Mouse (Mus musculus): ENCODE measurements around the gene Gucy2g. TPM values are rescaled to one million over a fixed set of nuclear protein-coding genes. Genes with fewer than 3 reads are reported as not detected.

Gucy2g gene
- polyA plus RNA-seq, 1 experiment from 2014 or later, result 0.05 TPM

DNA sequence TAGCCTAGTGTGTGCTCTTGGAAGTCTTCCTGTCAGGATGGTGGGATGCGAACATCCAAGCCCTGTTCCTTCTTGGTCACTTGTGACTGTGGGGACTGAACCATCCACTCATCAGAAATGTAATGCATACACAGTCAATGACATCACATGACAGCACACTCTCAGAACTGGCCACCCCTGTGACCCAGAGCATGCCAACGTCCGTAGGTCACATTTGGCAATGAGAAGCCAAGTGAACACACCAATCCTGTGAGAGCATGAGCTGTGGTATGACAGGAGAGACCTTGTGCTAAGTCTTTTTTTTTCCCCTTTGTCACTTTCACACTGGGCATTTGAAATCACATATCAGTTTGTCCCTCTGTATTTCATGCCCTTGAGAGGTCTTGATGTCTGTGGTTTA is 45.5 kb downstream of the Gucy2g start:
- Histone ChIP-seq H3K4me1 (peaks cover 54% of the 10 kb centered on the region), H3K9me3 (no peaks in the 10 kb centered on the region), H3K9ac (no peak overlapping the region), H3K27ac (peak overlapping the region; percentile 83), H3K27me3 (no peaks in the 10 kb centered on the region), H3K36me3 (no peaks in the 10 kb centered on the region), H3K4me3 (no peak overlapping the region), H3K4me2 (no peak overlapping the region)
- 68% methylated on average over 3 of the region's 3 CpGs for WGBS
- no peak for ATAC-seq (ENCODE audit: borderline replicate concordance, extremely low read depth, low FRiP score, low TSS enrichment)

DNA sequence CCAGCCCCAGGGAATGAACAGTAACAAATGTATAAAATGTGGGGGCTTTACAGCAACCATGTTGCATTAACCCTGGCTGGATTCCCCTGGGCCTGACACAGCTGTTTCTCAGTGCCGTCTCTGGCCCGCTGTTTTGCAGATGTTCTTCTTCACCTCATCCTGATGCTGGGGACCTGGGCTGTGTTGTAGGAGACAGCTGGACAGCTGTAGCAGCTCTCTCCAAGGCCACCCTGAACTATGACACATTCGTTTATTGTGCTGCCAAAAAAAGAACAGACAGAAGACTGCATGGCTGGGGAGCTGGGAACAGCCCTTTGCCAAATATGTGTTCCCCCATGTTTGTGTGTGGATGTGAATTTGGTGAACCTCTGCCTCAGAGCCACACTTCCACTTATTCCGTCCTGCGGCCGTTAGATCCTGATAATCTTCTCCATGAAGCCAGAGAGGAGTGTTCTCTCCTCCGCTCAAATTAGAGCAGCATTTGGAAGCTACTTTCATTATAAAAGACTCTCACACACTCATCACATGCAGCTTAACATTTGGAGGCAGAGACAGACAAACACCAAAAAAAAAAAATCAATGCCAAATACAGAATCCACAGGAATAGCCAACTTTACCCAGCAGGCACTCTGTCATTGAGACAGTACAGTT is 46.4 kb downstream of the Gucy2g start:
- peaks cover 54% of the 10 kb centered on the region for H3K4me1 ChIP-seq
- H3K9ac ChIP-seq, result no peak overlapping the region
- H3K36me3 ChIP-seq, result no peaks in the 10 kb centered on the region
- H3K4me2 ChIP-seq, result no peak overlapping the region; the same call in 1 of the 2 replicates
- no peaks in the 10 kb centered on the region for H3K27me3 ChIP-seq
- peak overlapping the region; percentile 83 for H3K27ac ChIP-seq
- H3K9me3 ChIP-seq, result no peaks in the 10 kb centered on the region
- WGBS, result 39% methylated on average over 7 of the region's 7 CpGs
- ATAC-seq (ENCODE audit: borderline replicate concordance, extremely low read depth, low FRiP score, low TSS enrichment), result peak; percentile 86
- no peak overlapping the region for H3K4me3 ChIP-seq

DNA sequence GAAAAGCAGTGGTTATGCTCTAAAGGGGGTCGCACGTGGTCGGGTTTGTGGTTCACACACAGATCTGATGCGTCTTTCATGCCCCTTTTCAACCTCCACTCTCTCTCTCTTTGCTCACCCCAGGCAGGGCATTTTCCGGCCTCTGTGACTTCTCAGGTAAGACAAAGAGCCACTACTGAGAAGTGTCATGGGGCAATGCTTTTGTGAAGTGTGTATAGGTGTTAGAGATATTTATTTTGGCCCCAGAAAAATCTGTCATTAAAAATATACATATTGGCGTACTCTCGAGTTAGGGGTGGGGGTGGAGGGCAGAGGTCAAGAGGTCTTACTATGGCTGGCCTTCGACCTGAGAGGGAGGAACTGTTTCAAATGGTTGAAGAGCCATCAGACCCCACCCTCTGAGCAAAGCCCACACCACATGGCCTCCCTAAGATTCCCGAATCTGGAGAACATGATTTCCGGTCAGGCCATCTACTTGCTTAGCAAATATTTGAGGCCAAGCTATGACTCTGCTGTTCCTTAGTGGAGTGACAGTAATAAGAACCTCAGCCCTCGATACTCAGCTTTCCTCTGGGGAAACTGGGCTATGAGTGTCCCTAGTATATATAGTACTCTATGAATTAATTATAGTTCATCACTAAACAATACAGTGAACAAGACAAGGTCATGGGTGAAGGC is 47.2 kb downstream of the Gucy2g start:
- H3K27me3 ChIP-seq, result no peaks in the 10 kb centered on the region
- H3K9ac ChIP-seq, result no peak overlapping the region
- H3K4me1 ChIP-seq, result peaks cover 50% of the 10 kb centered on the region
- H3K4me2 ChIP-seq, result no peak overlapping the region
- ATAC-seq (ENCODE audit: borderline replicate concordance, extremely low read depth, low FRiP score, low TSS enrichment), result peak; percentile 62
- H3K4me3 ChIP-seq, result no peak overlapping the region
- H3K27ac ChIP-seq, result peak overlapping the region; percentile 83
- no peaks in the 10 kb centered on the region for H3K36me3 ChIP-seq
- 42% methylated on average over 11 of the region's 11 CpGs for WGBS
- H3K9me3 ChIP-seq, result no peaks in the 10 kb centered on the region

DNA sequence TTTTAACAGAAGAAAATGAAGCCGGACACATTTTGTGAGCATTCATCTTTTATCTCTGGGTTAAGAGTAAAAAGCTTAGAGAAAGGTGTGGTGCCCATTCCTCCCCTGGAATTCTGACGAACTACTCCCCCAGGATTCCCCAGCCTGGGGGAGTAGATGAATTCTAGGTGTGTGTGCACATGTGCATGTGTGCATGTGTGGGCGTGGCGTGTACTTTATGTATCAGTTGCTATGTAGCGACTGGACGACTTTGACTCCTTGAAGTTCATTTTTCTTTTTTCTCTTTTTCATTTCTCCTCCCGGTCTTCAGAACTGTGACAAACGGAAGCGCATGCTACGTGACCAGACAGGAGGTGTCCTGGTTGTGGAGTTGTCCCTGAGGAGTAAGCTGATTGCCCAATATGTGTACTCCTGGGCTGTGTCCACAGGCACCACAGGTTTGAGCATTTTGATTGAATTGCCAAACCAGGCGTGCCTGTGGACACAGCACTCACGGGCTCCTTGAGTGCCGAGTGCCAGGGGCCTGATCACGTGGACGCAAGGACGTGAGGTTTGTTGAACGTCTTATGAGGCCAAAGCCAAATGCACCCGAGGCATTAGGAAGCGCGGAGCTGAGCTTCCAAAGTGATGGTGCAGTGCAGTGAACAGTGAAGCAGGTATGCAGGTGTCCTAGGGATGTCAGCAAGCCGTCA is 48.6 kb downstream of the Gucy2g start:
- Histone ChIP-seq H3K4me3 (no peak overlapping the region), H3K9me3 (no peaks in the 10 kb centered on the region), H3K36me3 (no peaks in the 10 kb centered on the region), H3K9ac (no peak overlapping the region), H3K27me3 (no peaks in the 10 kb centered on the region), H3K4me2 (no peak overlapping the region), H3K4me1 (peaks cover 42% of the 10 kb centered on the region), H3K27ac (peak overlapping the region; percentile 84)
- ATAC-seq (ENCODE audit: borderline replicate concordance, extremely low read depth, low FRiP score, low TSS enrichment), result peak; percentile 67
- 59% methylated on average over 21 of the region's 21 CpGs for WGBS

DNA sequence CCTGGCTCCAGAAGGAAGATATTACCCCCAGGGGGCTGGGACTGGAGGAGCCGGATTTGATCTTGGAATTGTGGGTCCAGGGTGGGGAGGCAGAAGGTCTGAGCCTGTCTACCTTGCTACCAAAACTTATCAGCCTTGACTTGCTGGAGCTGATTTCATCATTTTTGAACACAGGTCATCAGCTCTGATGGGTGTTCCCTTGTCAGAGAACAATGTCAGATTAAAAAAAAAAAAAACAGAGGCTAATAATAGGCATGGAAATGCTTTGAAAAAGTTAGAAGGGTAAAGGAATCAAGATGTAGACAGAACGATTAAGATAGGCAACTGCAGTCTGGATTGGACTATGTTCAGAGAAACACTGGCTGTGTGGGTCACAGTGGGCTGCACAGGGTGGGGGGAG is 49.4 kb downstream of the Gucy2g start:
- Histone ChIP-seq H3K9me3 (no peaks in the 10 kb centered on the region), H3K36me3 (no peaks in the 10 kb centered on the region), H3K27ac (peak overlapping the region; percentile 84), H3K27me3 (no peaks in the 10 kb centered on the region), H3K4me1 (peaks cover 42% of the 10 kb centered on the region), H3K4me3 (no peak overlapping the region), H3K4me2 (no peak overlapping the region), H3K9ac (no peak overlapping the region)
- WGBS, result 63% methylated on average over 2 of the region's 2 CpGs
- no peak for ATAC-seq (ENCODE audit: borderline replicate concordance, extremely low read depth, low FRiP score, low TSS enrichment)

DNA sequence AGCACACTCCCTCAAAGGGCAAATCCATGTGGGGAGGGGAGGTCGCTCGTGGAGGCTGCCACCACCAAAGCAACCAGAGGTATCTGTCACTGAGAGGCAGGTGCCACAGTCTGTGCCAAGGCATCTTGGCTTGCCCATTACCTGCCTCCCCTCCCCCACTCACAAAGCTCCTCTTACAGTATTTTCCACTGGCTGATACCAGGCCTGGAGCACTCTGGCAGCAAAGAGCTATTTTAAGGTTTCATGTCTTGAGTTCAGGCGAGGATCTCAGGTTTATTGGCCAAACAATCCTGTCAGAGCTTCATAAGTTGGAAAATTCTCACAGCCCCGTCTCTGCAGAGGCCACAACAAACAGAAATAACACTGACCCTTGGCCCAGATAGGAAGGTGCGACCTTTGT is 51.0 kb downstream of the Gucy2g start:
- Histone ChIP-seq H3K4me1 (peaks cover 32% of the 10 kb centered on the region), H3K9me3 (no peaks in the 10 kb centered on the region), H3K4me2 (no peak overlapping the region), H3K4me3 (no peak overlapping the region), H3K9ac (no peak overlapping the region), H3K27me3 (no peaks in the 10 kb centered on the region), H3K27ac (no peak overlapping the region), H3K36me3 (no peaks in the 10 kb centered on the region)
- ATAC-seq (ENCODE audit: borderline replicate concordance, extremely low read depth, low FRiP score, low TSS enrichment), result no peak
- 80% methylated on average over 5 of the region's 5 CpGs for WGBS

DNA sequence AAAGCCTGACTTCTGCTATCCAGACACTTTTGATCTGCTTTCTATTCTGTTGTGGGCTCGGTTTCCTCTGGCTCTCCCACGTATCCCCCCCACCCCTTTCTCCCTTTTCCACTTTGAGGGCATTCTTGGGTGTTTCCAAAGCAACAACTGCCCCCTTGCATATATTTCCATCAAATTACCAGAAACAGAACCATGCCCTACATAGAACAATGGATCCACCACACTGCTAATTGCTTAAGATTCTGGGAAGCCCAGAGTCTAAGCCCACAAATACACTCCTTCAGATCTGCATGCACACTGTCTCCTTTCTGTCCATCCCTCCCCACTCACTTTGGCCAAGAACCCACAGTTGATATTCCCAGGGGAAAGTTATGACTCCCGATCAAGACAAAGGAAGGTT is 55.4 kb downstream of the Gucy2g start:
- 70% methylated on average over 3 of the region's 3 CpGs for WGBS
- Histone ChIP-seq H3K9me3 (no peaks in the 10 kb centered on the region), H3K27ac (no peak overlapping the region), H3K4me3 (no peak overlapping the region), H3K27me3 (no peaks in the 10 kb centered on the region), H3K4me1 (no peaks in the 10 kb centered on the region), H3K4me2 (no peak overlapping the region), H3K36me3 (no peaks in the 10 kb centered on the region), H3K9ac (no peak overlapping the region)
- ATAC-seq (ENCODE audit: borderline replicate concordance, extremely low read depth, low FRiP score, low TSS enrichment), result no peak

DNA sequence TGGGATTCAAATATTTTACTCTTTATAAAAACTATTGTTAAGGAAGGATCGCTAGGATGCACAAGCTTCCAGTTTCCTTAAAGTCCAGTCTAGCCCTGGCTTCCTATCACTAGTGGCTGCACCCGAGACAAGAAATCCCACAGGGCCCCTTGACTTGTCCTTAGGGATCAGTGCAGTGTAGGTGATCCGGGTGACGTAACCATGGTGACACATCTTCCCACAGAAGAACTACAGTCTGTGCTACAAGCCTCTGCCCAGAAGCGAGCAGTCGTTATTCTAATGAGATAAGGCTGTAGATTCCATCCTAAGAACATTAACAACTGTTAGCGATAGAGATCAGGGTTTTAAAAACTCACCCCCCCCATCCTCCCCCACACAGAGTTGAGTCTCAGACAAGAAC is 56.0 kb downstream of the Gucy2g start:
- Histone ChIP-seq H3K27ac (no peak overlapping the region), H3K4me3 (no peak overlapping the region), H3K4me1 (no peaks in the 10 kb centered on the region), H3K9me3 (no peaks in the 10 kb centered on the region), H3K9ac (no peak overlapping the region), H3K27me3 (no peaks in the 10 kb centered on the region), H3K36me3 (no peaks in the 10 kb centered on the region), H3K4me2 (no peak overlapping the region)
- 73% methylated on average over 7 of the region's 7 CpGs for WGBS
- no peak for ATAC-seq (ENCODE audit: borderline replicate concordance, extremely low read depth, low FRiP score, low TSS enrichment)

DNA sequence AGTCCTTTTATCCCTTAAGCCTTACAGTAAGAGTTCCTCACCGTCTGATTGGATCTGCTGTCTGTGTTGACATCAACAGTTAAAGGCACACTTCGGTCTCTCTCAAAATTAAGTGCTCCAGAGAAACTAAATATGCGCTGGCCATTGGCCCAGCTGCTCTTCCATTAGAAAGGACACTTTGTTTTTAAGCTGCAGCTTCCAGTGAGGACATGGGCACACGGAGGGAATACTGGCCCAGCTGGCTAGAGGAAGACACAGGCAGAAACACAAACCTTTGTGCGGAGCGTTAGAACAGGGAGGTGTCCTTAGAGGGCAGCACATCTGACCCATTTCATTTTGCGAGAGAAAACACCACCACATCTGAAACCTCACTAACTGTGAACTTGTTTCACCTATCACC is 56.6 kb downstream of the Gucy2g start:
- no peak for ATAC-seq (ENCODE audit: borderline replicate concordance, extremely low read depth, low FRiP score, low TSS enrichment)

DNA sequence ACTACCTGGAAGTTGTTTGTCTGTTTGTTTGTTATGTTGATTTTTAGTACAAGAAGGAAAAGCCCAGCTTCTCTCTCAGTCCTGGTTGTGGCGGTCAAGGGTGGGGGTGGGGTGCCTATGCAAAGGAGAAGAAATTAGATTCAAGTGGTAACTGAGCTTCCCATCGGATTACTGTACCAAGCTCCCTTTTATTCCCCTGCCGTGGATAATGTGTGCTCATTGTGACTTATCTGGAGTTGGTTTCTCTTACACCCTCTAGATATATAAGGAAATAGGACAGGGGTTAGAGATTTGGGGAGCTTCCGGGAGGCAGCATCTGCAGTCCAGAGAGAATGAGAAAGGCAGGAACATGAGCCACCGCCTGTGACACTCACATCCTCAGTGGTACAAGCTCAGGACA is 60.6 kb downstream of the Gucy2g start, which contains the start of gene Tectb:
TSS of gene Tectb (plus strand) at position 301 of the 400 bp plus-strand sequence.
- WGBS, result 81% methylated on average over 5 of the region's 5 CpGs

More for the DNA sequence above, 56.6 kb downstream of the Gucy2g start:
- 62% methylated on average over 7 of the region's 7 CpGs for WGBS
- Histone ChIP-seq H3K4me1 (no peaks in the 10 kb centered on the region), H3K4me3 (no peak overlapping the region), H3K27me3 (no peaks in the 10 kb centered on the region), H3K9ac (no peak overlapping the region), H3K36me3 (no peaks in the 10 kb centered on the region), H3K9me3 (no peaks in the 10 kb centered on the region), H3K4me2 (no peak overlapping the region), H3K27ac (no peak overlapping the region)

DNA sequence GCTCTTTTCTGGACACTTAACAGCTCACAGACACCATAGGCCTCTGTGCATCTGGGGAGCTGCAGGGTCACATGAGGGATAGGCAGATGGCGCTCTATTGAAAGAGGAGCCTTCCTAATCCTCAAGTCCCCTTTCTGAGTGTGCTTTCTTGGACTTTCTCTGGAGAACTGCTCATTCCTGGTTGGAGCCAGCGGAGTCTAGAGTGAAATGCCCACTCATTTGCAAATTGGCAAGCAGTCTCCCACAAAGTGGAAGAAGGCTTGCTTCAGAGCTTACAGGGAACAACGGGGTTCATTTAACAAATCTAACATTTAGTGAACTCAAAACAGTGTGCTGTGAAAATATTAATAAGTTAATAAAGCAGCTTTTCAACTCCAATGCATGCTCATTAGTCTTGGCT is 63.9 kb downstream of the Gucy2g start:
- Histone ChIP-seq H3K9me3 (no peaks in the 10 kb centered on the region), H3K4me1 (no peaks in the 10 kb centered on the region), H3K4me2 (no peak overlapping the region), H3K9ac (no peak overlapping the region), H3K27me3 (no peaks in the 10 kb centered on the region), H3K27ac (no peak overlapping the region), H3K36me3 (no peaks in the 10 kb centered on the region), H3K4me3 (no peak overlapping the region)
- ATAC-seq (ENCODE audit: borderline replicate concordance, extremely low read depth, low FRiP score, low TSS enrichment), result no peak
- WGBS, result 87% methylated on average over 3 of the region's 3 CpGs

More for the DNA sequence above, 60.6 kb downstream of the Gucy2g start, which contains the start of gene Tectb:
- H3K4me2 ChIP-seq, result no peak within 1 kb of the TSS
- H3K9ac ChIP-seq, result no peak within 1 kb of the TSS
- H3K4me1 ChIP-seq, result no peaks in the 10 kb centered on the region
- H3K27ac ChIP-seq, result no peak within 1 kb of the TSS
- H3K36me3 ChIP-seq, result no peaks in the 10 kb centered on the region
- H3K27me3 ChIP-seq, result no peaks in the 10 kb centered on the region
- no peak for ATAC-seq (ENCODE audit: borderline replicate concordance, extremely low read depth, low FRiP score, low TSS enrichment)
- no peaks in the 10 kb centered on the region for H3K9me3 ChIP-seq
- no peak within 1 kb of the TSS for H3K4me3 ChIP-seq

DNA sequence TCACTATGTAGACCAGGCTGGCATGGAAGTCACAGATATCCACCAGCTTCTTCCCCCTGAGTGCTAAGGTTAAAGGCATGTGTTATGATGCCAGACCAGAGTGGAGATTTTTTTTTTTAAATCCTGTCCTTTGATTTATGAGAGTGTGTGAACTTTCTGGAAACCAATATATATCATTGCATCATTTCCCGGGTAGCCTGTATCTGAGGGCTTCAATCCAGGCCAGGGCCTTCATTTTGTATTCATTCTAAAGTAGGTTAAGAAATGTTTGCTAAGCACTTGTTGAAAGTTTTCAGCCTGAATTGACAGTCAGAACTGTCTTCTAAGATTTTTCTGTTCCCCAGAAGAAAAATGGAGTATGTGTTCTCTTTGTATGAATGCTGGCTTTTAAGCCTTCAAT is 69.5 kb downstream of the Gucy2g start:
- Histone ChIP-seq H3K27me3 (no peaks in the 10 kb centered on the region), H3K4me1 (peaks cover 20% of the 10 kb centered on the region), H3K9ac (no peak overlapping the region), H3K9me3 (0 out of 2 replicates have a peak, but pooled peaks cover 7% of the 10 kb centered on the region), H3K27ac (peak overlapping the region; percentile 4; the same call in 1 of the 2 replicates), H3K4me3 (no peak overlapping the region), H3K36me3 (no peaks in the 10 kb centered on the region), H3K4me2 (no peak overlapping the region)
- ATAC-seq (ENCODE audit: borderline replicate concordance, extremely low read depth, low FRiP score, low TSS enrichment), result no peak
- 26% methylated on average over 1 of the region's 1 CpGs for WGBS
